Mouse (Mus musculus): ENCODE results near the gene Mapk13.
"Not testable (repeated sequence)": the region's sequence is repeated elsewhere in the genome, so short reads cannot be mapped to it uniquely, and the experiment has no call there.

The Mapk13 gene

DNA sequence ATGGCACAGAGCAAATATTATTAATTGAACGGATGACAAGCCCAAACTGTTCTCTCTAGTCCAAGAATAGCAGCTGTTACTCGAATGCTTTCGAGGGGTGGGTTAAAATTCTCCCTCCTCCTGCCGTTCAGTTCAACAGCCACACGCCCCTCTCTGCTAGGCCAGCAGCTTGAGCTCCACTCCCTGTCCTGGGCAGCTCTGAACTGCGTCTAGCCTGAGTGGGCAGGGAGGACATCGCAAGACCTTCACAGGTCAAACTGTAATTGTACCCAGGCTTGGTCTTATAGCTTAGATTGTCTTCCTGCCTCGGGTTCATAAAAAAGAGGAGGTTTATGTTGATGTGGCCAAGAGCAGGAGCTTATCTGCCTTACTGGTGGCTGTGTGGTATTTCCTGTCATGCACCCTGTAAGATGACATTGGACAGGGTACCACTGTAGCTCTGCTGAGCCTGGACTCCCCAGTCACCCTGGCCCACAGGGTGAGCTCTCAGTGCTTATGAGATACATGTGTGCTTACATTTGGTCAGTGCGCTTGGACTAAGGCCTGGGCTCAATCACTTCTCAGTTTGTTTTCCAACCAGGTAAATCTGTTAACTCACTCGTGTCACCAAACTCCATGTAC lies 46.4 kb downstream of the Mapk13 start:
- DNase-seq = no peak

DNA sequence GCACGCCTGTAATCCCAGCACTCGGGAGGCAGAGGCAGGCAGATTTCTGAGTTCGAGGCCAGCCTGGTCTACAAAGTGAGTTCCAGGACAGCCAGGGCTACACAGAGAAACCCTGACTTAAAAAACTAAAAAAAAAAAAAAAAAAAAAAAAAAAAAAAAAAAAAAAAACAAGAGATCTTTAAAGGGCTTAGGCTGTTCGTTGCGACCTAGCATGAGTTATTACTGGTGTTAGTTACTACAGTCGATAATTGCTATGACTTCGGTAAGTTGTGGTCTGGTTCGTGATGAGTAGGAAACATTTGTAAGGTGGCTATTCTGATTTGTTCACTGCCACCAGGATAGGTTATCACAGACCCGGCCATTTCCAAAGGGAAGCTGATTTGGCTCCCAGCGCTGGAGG lies 47.2 kb downstream of the Mapk13 start:
- DNase-seq = not testable (repeated sequence)

DNA sequence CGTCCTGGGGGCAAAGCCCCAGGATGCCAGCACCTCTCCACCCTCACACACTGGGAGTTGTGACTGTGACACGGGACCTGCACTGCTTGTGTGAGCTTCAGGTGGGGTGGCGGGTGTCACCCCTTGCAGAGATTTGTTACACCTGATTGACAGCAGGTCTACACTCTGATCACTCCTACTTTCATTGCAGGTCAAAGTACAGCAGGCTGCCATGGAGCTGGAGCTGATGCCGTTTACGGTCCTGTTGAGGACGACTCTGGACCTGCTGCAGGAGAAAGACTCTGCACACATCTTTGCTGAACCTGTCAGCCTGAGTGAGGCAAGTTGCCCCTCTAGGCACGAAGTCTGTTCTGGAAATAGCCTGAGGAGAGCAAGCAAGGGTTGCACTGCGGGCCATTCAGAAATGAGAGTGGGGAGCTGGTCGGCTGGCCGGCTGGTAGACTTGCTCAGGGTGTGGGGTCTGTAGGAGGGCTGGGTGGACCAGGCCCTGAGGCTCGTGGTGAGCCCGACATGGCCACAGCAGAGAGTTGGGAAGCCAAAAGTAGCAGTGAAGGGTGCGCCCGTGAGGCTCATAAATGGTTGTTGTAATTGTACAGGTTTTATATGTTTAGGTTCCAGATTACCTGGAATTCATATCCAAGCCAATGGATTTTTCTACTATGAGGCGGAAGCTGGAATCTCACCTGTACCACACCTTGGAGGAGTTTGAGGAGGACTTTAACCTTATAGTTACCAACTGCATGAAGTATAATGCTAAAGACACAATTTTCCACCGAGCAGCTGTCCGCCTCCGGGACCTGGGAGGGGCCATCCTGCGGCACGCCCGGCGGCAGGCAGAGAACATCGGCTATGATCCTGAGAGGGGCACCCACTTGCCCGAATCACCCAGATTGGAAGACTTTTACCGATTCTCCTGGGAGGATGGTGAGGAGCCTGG lies 48.0 kb downstream of the Mapk13 start:
- DNase-seq = peak; percentile 27

DNA sequence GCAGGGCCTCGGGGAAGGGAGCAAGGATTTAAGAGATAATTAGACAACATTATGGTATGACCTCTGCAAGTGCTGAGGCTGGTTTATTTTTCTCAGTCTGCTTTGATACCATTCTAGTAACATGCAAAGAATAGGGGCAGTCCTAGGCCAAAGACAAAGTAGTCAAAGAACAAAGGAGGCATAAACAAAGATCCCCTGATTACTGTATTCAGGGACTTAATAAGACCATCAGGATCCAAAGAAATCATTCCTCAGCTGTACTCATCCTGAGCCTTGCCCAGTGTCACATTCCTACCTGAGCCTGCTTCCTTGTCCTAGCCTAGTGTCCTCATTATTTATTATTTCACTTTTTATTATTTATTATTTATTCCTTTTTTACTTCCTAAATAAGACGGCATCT lies 51.1 kb downstream of the Mapk13 start:
- DNase-seq = no peak

DNA sequence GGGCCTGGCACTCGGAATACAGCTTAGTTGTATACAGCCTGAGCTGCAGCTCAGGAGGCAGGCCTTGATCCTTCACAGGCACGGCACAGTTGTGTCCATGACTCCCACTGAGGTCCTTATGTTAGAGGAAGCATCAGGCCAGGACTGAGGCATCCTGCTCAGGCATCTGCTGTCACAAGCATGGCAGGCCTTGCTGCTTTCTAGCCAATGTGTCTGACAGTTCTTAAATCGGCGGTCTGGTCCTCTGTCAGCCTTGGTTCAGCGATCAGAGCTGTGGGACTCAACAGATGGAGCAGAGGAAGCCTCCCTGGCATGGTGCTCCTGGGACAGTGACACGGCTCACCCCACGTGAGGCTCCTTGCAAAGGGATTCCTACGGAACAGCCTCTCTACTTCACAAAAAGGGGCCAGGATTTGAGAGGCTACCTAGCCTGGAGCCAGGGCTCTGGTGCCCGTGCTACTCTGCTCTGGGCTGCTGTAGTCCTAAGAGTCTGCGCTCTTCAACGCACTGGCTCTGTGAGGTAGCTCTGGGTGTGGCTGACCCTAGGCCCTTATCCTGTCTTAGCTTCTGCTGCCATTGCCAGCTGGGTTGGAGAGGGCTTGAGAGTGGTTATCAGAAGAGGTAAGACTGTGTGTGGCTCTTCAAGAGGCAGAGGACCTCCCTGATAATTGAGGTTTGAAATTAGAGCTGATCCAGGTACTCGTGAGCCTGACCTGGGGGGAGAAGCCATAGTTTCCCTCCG lies 54.1 kb downstream of the Mapk13 start:
- DNase-seq = no peak

DNA sequence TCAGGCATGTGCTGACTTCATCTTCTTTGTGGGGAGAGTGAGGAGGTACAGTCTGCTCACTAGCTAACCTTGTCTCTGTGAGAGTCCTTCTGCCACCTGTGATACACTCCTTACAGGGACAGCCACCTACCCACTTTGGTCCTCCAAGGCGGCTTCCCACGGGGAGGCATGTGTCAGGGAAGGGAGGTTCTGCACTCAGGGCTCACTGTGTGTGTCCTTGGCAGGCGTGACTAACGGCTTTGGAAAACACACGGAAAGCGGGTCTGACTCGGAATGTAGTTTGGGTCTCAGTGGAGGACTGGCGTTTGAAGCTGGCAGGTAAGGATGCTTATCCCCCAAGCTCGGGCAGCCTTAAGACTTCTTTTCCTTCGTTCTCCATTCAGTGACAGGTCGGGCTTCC lies 54.7 kb downstream of the Mapk13 start:
- no peak for DNase-seq

DNA sequence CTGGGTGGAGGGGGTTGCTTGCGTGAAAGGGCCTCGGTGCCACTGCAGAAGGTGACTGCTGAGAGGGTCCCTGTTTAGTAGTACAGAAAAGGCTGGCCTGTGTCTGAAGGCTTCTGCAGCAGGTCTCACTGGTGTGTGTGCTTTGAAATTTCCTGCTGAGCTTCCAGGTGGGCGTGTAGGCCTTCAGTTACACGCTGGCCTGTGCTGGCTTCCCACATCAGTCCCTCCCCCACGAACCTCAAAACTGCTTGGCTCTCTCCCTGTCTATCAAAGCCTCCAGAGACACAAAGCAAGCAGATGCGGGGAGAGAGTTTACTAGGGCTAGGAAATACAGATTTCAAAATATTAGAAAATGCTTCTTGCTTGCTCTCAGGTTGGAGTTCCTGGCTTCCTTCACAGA lies 55.8 kb downstream of the Mapk13 start:
- no peak for DNase-seq

DNA sequence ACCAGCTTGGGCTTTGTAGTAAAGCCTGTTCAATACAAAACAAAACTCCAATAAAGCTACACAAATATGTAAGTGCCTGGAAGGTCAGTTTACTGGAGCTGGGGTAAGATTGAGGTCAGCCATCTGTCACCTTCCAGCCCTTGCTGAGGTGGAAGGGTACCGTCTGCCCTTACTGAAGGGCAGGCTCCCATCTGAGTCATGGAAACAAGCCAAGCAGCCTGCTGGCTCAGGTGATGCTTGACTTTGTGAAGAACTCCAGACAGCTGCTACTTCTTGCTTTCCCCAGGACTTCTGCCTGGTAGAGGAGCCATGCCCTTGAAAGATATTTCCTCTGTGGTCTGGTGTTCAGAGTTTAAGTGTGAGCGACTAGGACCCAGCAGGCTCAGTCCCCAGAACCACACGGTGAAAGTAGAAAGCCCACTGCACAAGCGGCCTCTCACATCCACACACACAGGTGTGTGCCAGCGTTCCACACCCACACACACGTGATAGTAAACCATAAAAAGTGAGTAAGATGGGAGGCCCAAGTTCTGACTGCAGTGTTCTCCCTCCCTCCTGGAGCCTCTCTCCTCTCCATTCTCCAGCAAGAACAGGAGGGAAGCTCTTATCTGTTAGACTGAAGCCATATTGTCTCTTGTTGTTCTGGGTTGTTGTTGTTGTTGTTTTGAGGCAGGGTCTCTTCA lies 56.4 kb downstream of the Mapk13 start:
- DNase-seq = no peak

DNA sequence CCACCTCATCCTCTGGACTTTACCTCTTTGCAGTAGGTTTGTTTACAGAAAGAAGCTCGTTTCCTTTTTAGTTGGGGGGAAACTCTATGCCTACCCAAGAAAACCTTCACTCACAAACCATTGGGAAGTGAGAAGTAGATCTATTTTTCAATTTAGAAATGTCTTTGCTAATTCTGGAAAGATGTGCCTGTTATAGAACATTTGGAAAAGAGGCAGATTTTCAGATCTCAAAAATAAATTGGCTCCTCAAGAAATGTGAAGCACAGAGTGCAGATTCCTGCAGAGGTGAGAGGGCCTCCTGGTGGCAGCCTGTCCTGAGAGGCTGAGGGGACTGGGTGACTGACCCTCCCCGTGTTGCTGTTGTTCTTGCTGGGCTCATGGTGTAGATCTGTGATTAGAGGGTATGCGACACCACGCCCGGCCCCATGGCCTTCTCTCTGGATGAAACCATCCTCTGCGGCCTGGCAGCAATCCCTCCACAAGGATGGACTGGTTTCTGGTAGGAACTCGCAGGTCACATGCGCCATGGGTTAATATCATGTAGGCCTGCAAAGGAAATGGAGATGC lies 58.7 kb downstream of the Mapk13 start:
- DNase-seq = no peak

DNA sequence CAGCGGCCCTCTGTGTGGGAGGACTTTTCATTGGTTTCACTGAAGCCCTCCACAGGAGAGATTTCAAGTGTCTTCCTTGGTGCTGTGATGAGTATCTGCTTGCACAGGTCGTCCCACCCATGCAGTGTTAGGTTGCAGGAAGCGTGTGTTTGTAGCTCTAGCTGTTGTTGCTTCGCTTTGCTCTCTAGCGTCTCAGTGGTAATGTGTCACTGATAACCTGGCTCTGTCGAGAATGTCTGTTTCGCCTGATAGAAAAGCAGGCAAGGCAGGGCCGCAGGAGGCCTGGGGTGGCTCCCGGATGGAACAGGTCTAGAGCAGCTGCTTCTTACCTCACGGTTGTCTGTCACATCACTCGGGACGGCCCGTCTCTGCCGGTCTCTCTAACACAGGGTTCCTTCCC lies 60.0 kb downstream of the Mapk13 start:
- DNase-seq = no peak

All from kidney, adult 9 months (tissue).